Mouse (Mus musculus) urinary bladder, postnatal 25 days (tissue): ENCODE data around the gene Ttc28.

Experiments used
- DNase-seq: peaks from one replicate; pipeline ENCODE4 v3.0.0; 2022; ENCODE audit warnings: low spot score

Ttc28 gene

GRCm38 (mm10) chr5:111050135-111050534 lies 170.5 kb downstream of the Ttc28 start:
- no peak for DNase-seq

- DNase-seq: no peak
Measured at GRCm38 (mm10) chr5:111054380-111054779, 174.8 kb downstream of the Ttc28 start.

GRCm38 (mm10) chr5:111054848-111055428 lies 175.3 kb downstream of the Ttc28 start:
- no peak for DNase-seq

- DNase-seq: no peak
Measured at GRCm38 (mm10) chr5:111055507-111055906, 175.9 kb downstream of the Ttc28 start.

- DNase-seq: no peak
Measured at GRCm38 (mm10) chr5:111057084-111057483, 177.5 kb downstream of the Ttc28 start.

- DNase-seq: no peak
Measured at GRCm38 (mm10) chr5:111058401-111059139, 179.0 kb downstream of the Ttc28 start.

- DNase-seq: no peak
Measured at GRCm38 (mm10) chr5:111059140-111059921, 179.7 kb downstream of the Ttc28 start.

GRCm38 (mm10) chr5:111060246-111060745 lies 180.7 kb downstream of the Ttc28 start:
- no peak for DNase-seq

GRCm38 (mm10) chr5:111063155-111063554 lies 183.6 kb downstream of the Ttc28 start:
- no peak for DNase-seq

GRCm38 (mm10) chr5:111063991-111064390 lies 184.4 kb downstream of the Ttc28 start:
- no peak for DNase-seq

- DNase-seq: no peak
Measured at GRCm38 (mm10) chr5:111065770-111066169, 186.2 kb downstream of the Ttc28 start.

- no peak for DNase-seq
Measured at GRCm38 (mm10) chr5:111069503-111069902, 189.9 kb downstream of the Ttc28 start.

- DNase-seq: no peak
Measured at GRCm38 (mm10) chr5:111069931-111070330, 190.3 kb downstream of the Ttc28 start.

GRCm38 (mm10) chr5:111070361-111070760 lies 190.8 kb downstream of the Ttc28 start:
- DNase-seq: no peak

- no peak for DNase-seq
Measured at GRCm38 (mm10) chr5:111073316-111073736, 193.7 kb downstream of the Ttc28 start.

- no peak for DNase-seq
Measured at GRCm38 (mm10) chr5:111074050-111074449, 194.4 kb downstream of the Ttc28 start.

GRCm38 (mm10) chr5:111075841-111076240 lies 196.2 kb downstream of the Ttc28 start:
- DNase-seq: no peak

- DNase-seq: no peak
Measured at GRCm38 (mm10) chr5:111077261-111077660, 197.7 kb downstream of the Ttc28 start.

- DNase-seq: no peak
Measured at GRCm38 (mm10) chr5:111080601-111081000, 201.0 kb downstream of the Ttc28 start.

- DNase-seq: no peak
Measured at GRCm38 (mm10) chr5:111085849-111086248, 206.2 kb downstream of the Ttc28 start.

GRCm38 (mm10) chr5:111096750-111097149 lies 217.1 kb downstream of the Ttc28 start:
- DNase-seq: no peak

- no peak for DNase-seq
Measured at GRCm38 (mm10) chr5:111097233-111098160, 217.9 kb downstream of the Ttc28 start.
